Mouse (Mus musculus): ENCODE data around the gene Pkd1l2.

DNA sequence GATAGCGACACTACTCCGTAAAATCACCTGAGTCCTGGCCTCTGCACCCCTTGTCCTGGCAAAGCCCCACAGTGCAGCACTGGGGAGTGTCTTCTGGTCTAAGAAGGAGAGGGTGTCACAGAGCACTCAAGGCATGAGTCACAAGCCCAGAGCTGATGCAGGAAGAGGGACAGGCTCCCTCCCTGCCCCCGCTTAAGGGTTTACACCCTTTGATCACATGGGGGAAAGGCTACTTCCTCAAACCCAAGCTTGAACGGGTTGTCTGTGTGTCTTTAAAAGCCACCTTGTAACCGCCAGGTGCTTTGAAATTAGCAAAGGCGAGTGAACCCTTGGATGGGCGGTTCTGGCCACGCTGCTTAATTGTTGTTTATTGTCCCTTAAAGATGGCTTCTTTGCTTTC is 39.0 kb upstream of the Pkd1l2 start:
- TF ChIP-seq CTCF (IDR thresholded peaks at IDR 0.05; ENCODE audit: control insufficient read depth, insufficient read depth, insufficient read length) = no peak
- TF ChIP-seq CEBPB (IDR thresholded peaks at IDR 0.05; ENCODE audit: low read depth) = no peak
- TF ChIP-seq USF1 (IDR thresholded peaks at IDR 0.05; ENCODE audit: low read depth) = no peak
